Mouse (Mus musculus) lung, embryonic 15.5 days (tissue): ENCODE data around the gene Bhlhe40. TPM values are rescaled to one million over a fixed set of nuclear protein-coding genes. Genes with fewer than 3 reads are reported as not detected.

Source experiments
- ATAC-seq: fragments of 200-750 bp; cut with Nextera tagmentation; 2 replicates; pipeline ENCODE4 v1.8.0; 2017; ENCODE audit warnings: moderate number of reproducible peaks, borderline replicate concordance; ENCODE audit not compliant: low FRiP score, low TSS enrichment; ENCODE audit errors: extremely low read depth
- H3K27ac ChIP-seq: fragments of 300-500 bp; sonication (generic); 2 replicates; pipeline ENCODE4 v1.5.1; 2015; ENCODE audit warnings: moderate library complexity, mild to moderate bottlenecking, inconsistent platforms
- H3K27me3 ChIP-seq: fragments of 300-500 bp; sonication (generic); 2 replicates; pipeline ENCODE4 v1.6.1; 2015; ENCODE audit warnings: inconsistent platforms
- H3K36me3 ChIP-seq: fragments of 300-500 bp; sonication (generic); 2 replicates; pipeline ENCODE4 v1.6.1; 2015; ENCODE audit warnings: inconsistent platforms
- H3K4me1 ChIP-seq: fragments of 300-500 bp; sonication (generic); 2 replicates; pipeline ENCODE4 v1.6.1; 2015; ENCODE audit warnings: inconsistent platforms
- H3K4me2 ChIP-seq: fragments of 300-500 bp; sonication (generic); 2 replicates; pipeline ENCODE4 v1.6.1; 2015; ENCODE audit warnings: inconsistent platforms, mild to moderate bottlenecking, moderate library complexity
- H3K4me3 ChIP-seq: fragments of 300-500 bp; sonication (generic); 2 replicates; pipeline ENCODE4 v1.5.1; 2015; ENCODE audit warnings: mild to moderate bottlenecking, inconsistent platforms
- H3K9ac ChIP-seq: fragments of 300-500 bp; sonication (generic); 2 replicates; pipeline ENCODE4 v1.6.1; 2015; ENCODE audit warnings: inconsistent platforms
- H3K9me3 ChIP-seq: fragments of 300-500 bp; sonication (generic); 2 replicates; pipeline ENCODE4 v1.6.1; 2016; ENCODE audit warnings: inconsistent platforms
- WGBS: fragments of 180-500 bp; shearing (Covaris S2); methylation state at CpG from one replicate; pipeline ENCODE4 v1.1.7; 2015; 5-methylcytosine and 5-hydroxymethylcytosine counted together
- polyA plus RNA-seq: library from polyadenylated mRNA; unstranded; fragments of >200 nt; fragmentation: Nextera tagmentation; extraction: Ambion mirVana; gene quantifications from 2 replicates; pipeline ENCODE4 v1.2.1, GENCODE M21; 2015

Gene Bhlhe40
- polyA plus RNA-seq, 1 experiment from 2014 or later = 15.2 TPM

DNA sequence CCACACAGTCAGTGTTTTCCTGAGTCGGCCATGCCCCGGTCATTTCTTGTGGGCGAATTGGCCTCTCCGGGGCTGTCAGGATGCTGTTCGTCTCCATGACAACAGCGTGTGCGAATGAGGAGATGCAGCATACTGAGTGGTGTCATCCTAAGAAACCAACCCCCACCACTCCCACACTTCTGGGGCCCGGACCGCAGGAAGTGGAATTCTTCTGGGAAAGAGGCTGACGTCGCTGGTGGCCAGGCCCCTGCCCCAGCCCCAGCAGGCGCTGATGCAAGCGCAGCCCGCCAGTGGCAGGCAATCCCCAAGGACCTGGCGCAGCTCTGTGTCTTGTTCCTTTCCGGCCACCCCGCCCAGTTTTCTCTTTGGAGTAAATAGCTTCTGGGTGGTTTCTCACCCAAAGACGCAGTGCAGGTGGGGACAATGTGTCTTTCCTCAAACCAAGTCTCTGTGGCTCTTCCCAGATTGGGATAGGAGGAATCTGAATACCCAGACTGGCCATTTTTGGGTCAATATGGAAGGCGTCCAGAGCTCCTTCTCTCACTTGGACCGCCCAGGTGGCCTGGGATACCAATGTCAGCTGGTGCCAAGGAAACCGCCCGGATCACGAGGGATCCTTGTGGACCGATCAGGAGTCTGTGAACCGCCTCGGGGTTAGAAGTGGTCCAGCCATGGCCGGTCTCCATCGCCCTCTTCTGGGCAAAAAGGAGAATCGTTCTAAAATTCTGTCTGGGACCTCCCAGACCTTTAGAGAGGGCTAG, 49.2 kb downstream of the Bhlhe40 start:
- ATAC-seq = peak; percentile 85
- Histone ChIP-seq H3K4me1 (peaks cover 13% of the 10 kb centered on the region; the same call in 1 of the 2 replicates), H3K9ac (peak overlapping the region; percentile 29; the same call in 1 of the 2 replicates), H3K4me3 (peak overlapping the region; percentile 34), H3K4me2 (peak overlapping the region; percentile 79), H3K9me3 (no peaks in the 10 kb centered on the region), H3K27me3 (0 out of 2 replicates have a peak, but pooled peaks cover 3% of the 10 kb centered on the region), H3K36me3 (no peaks in the 10 kb centered on the region), H3K27ac (no peak overlapping the region)
- under 1% methylated on average over 29 of the region's 29 CpGs for WGBS

DNA sequence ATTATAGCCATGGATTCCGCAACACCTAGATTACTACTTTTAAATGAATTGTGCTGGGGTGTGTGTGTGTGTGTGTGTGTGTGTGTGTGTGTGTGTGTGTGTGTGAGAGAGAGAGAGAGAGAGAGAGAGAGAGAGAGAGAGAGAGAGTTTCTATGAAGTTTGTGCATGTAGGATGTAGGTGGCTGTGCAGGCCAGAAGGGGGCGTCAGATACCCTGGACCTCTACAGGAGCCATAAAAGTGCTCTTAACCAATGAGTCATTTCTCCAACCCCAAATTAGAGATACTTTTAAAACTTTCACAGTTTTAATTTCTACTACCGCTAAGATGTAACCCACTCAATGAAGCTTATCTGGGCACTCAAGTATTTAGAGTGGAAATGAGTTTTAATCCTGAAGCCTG, 50.2 kb downstream of the Bhlhe40 start:
- H3K4me2 ChIP-seq = no peak overlapping the region
- no peaks in the 10 kb centered on the region for H3K36me3 ChIP-seq
- WGBS = 67% methylated on average over 3 of the region's 3 CpGs
- H3K9me3 ChIP-seq = no peaks in the 10 kb centered on the region
- no peak overlapping the region for H3K9ac ChIP-seq
- H3K27me3 ChIP-seq = 0 out of 2 replicates have a peak, but pooled peaks cover 3% of the 10 kb centered on the region
- no peak for ATAC-seq
- no peak overlapping the region for H3K27ac ChIP-seq
- peaks cover 13% of the 10 kb centered on the region; the same call in 1 of the 2 replicates for H3K4me1 ChIP-seq
- H3K4me3 ChIP-seq = no peak overlapping the region

DNA sequence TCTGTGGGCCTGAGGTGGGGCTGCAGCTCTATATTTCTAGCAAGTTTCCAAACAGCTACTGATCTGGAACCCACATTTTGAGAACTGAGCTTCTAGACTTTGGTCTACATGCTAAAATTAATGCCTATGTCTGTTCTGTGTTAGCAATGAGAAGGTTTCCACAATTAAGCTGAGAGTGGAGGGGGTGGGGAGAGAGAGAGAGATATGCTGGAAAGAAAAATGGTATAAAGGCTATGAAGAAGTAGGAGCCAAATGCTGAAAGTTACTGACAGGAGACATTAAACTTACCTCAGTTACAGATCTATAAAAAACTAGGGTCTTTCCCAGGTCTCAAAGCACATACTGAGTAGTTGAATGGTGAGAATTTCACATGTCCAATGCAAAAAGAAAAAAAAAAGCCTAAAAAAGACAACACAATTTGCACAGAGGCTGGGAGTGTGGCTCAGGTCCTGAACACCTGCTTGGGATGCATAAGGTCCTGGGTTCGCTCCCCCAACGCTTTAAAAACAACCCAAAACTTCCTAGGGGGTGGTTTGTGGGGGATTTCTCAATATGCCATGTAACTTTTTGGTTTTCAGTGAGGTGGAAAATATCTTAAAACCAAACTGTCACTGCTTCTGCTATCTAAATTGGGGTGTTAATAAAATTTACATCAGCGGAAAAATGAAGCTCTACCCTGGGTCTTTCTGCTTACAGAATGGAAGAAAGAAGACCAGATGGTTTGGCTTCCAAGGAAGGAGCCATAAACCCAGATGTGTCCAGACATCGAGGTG, 50.9 kb downstream of the Bhlhe40 start:
- no peaks in the 10 kb centered on the region for H3K36me3 ChIP-seq
- WGBS = 70% methylated on average over 4 of the region's 4 CpGs
- no peaks in the 10 kb centered on the region for H3K9me3 ChIP-seq
- 0 out of 2 replicates have a peak, but pooled peaks cover 3% of the 10 kb centered on the region for H3K27me3 ChIP-seq
- no peak overlapping the region for H3K4me2 ChIP-seq
- ATAC-seq = no peak
- no peak overlapping the region for H3K9ac ChIP-seq
- H3K27ac ChIP-seq = no peak overlapping the region
- H3K4me3 ChIP-seq = no peak overlapping the region
- H3K4me1 ChIP-seq = peaks cover 13% of the 10 kb centered on the region; the same call in 1 of the 2 replicates

DNA sequence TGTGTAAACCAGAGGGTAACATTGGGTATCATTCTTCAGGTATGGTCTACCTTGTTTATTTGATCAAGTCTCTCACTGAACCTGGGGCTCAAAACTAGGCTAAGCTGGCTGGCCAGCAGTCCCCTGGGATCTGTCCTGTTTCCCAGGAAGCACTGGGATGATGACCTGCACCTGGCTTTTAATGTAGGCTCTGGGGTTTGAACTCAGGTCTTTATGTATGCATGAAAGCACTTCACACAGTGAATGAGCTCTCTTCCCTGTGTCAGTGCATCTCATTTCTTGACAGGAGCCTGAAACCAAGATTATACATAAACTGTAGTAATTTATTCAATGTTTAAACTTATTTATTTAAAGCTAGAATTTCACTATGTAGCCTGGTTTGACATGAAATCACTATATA, 51.7 kb downstream of the Bhlhe40 start:
- H3K4me1 ChIP-seq = peaks cover 13% of the 10 kb centered on the region; the same call in 1 of the 2 replicates
- no peaks in the 10 kb centered on the region for H3K9me3 ChIP-seq

DNA sequence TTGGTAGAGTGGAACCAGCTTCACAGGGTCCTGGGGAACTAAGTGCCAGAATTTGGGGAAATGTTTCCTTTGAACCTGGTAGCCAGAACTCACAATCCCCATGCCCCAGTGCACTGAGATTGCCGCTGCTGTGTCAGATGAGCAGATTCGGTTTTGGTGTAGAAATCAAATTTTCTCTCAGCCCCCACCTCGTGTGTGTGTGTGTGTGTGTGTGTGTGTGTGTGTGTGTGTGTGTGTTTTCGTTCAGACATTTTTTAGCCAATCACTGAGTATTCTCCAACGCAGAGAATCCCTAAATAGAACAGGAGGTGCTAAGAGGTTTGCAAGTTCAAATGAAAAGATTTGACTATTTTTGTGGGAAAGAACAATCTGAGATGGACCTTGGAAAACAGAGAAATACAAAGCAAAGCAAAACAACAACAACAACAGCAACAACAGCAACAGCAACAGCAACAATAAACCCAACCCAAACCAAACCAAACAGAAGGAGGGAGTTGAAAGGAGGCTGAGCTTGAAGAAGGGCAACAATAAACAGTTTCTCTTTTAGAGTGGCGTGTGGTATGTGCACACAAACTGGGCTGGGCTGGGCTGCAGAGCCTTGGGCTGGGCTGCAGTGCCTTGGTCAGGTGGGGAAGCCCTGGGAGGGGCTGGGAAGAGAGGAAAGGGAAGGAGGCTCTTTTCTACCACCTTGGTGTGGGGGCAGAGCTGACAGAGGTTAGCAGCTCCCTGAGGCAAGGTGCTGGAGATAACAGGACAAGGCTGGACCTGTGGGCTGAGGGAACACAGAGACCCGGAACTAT, 52.9 kb downstream of the Bhlhe40 start:
- ATAC-seq = no peak
- Histone ChIP-seq H3K4me2 (no peak overlapping the region), H3K4me1 (peaks cover 13% of the 10 kb centered on the region; the same call in 1 of the 2 replicates), H3K36me3 (no peaks in the 10 kb centered on the region), H3K27me3 (no peaks in the 10 kb centered on the region), H3K4me3 (no peak overlapping the region), H3K9ac (no peak overlapping the region), H3K9me3 (no peaks in the 10 kb centered on the region), H3K27ac (no peak overlapping the region)
- 47% methylated on average over 7 of the region's 7 CpGs for WGBS

More for the DNA sequence above, 51.7 kb downstream of the Bhlhe40 start:
- no peaks in the 10 kb centered on the region for H3K27me3 ChIP-seq
- H3K4me3 ChIP-seq = no peak overlapping the region
- H3K9ac ChIP-seq = no peak overlapping the region
- no peaks in the 10 kb centered on the region for H3K36me3 ChIP-seq
- no peak overlapping the region for H3K27ac ChIP-seq
- no peak for ATAC-seq
- no peak overlapping the region for H3K4me2 ChIP-seq

Other genes with a start within 250 kb of the Bhlhe40 start
- 75.0 and 79.2 TPM in 2 replicates for gene Arl8b, start 122.5 kb downstream of the Bhlhe40 start, polyA plus RNA-seq
- 27.3 and 29.7 TPM in 2 replicates for gene Edem1, start 168.0 kb downstream of the Bhlhe40 start, polyA plus RNA-seq